Mouse (Mus musculus) neural tube, embryonic 11.5 days (tissue): ENCODE measurements around the gene 4930524N10Rik. TPM values are rescaled to one million over a fixed set of nuclear protein-coding genes. Genes with fewer than 3 reads are reported as not detected.

ENCODE experiments used
- ATAC-seq: fragments of 200-750 bp; cut with Nextera tagmentation; 2 replicates; pipeline ENCODE4 v1.8.0; 2017; ENCODE audit warnings: moderate number of reproducible peaks, mild to moderate bottlenecking, moderate TSS enrichment, moderate library complexity; ENCODE audit not compliant: insufficient read depth, low FRiP score, low TSS enrichment
- DNase-seq: peaks from one replicate; pipeline ENCODE4 v3.0.0-alpha.2; 2015; ENCODE audit warnings: low spot score
- H3K27ac ChIP-seq: fragments of 300-500 bp; sonication (generic); 2 replicates; pipeline ENCODE4 v1.5.1; 2014; ENCODE audit warnings: low read depth, mild to moderate bottlenecking, low read length
- H3K27me3 ChIP-seq: fragments of 300-500 bp; sonication (generic); 2 replicates; pipeline ENCODE4 v1.6.1; 2014; ENCODE audit warnings: mild to moderate bottlenecking, low read length, mixed read lengths; ENCODE audit not compliant: control insufficient read depth, insufficient read depth
- H3K36me3 ChIP-seq: fragments of 300-500 bp; sonication (generic); 2 replicates; pipeline ENCODE4 v1.6.1; 2014; ENCODE audit warnings: mild to moderate bottlenecking, low read length, moderate library complexity, mixed read lengths; ENCODE audit not compliant: control insufficient read depth, insufficient read depth
- H3K4me1 ChIP-seq: fragments of 300-500 bp; sonication (generic); 2 replicates; pipeline ENCODE4 v1.6.1; 2014; ENCODE audit warnings: low read length, mixed read lengths; ENCODE audit not compliant: control insufficient read depth, insufficient read depth
- H3K4me2 ChIP-seq: fragments of 300-500 bp; sonication (generic); 2 replicates; pipeline ENCODE4 v1.6.1; 2014; ENCODE audit warnings: low read depth, mild to moderate bottlenecking, moderate library complexity
- H3K4me3 ChIP-seq: fragments of 300-500 bp; sonication (generic); 2 replicates; pipeline ENCODE4 v1.5.1; 2014; ENCODE audit warnings: low read depth, low read length
- H3K9ac ChIP-seq: fragments of 300-500 bp; sonication (generic); 2 replicates; pipeline ENCODE4 v1.6.1; 2014; ENCODE audit warnings: mild to moderate bottlenecking, low read length
- H3K9me3 ChIP-seq: fragments of 300-500 bp; sonication (generic); 2 replicates; pipeline ENCODE4 v1.6.1; 2016; ENCODE audit warnings: low read length; ENCODE audit not compliant: control insufficient read depth
- WGBS: fragments of 180-500 bp; shearing (Covaris S2); extraction: QIAGEN DNeasy Blood & Tissue Kit; methylation state at CpG from one replicate; pipeline ENCODE4 v1.1.7; 2014; 5-methylcytosine and 5-hydroxymethylcytosine counted together
- polyA plus RNA-seq: library from polyadenylated mRNA; unstranded; fragments of >200 nt; fragmentation: Nextera tagmentation; extraction: Ambion mirVana; gene quantifications from 2 replicates; pipeline ENCODE4 v1.2.1, GENCODE M21; 2014

4930524N10Rik gene
- polyA plus RNA-seq = not detected in 2 replicates

- Histone ChIP-seq H3K36me3 (no peaks in the 10 kb centered on the region), H3K27ac (no peak within 1 kb of the TSS), H3K9ac (no peak within 1 kb of the TSS), H3K4me1 (no peaks in the 10 kb centered on the region), H3K4me3 (no peak within 1 kb of the TSS), H3K27me3 (no peaks in the 10 kb centered on the region), H3K4me2 (no peak within 1 kb of the TSS), H3K9me3 (no peaks in the 10 kb centered on the region)
- 30% methylated on average over 1 of the region's 1 CpGs for WGBS
- ATAC-seq (no peak), DNase-seq (no peak)
Observed at GRCm38 (mm10) chrX:154343292-154343691, at the start of gene 4930524N10Rik. TSS of gene 4930524N10Rik (minus strand) at chrX:154343392.

GRCm38 (mm10) chrX:154350042-154350441, 6.8 kb upstream of the 4930524N10Rik start:
- ATAC-seq (no peak), DNase-seq (no peak)
- no peaks in the 10 kb centered on the region for H3K36me3 ChIP-seq
- 76% methylated on average over 3 of the region's 3 CpGs for WGBS
- H3K9me3 ChIP-seq = no peaks in the 10 kb centered on the region
- H3K4me2 ChIP-seq = no peak overlapping the region
- H3K9ac ChIP-seq = no peak overlapping the region
- no peak overlapping the region for H3K4me3 ChIP-seq
- no peak overlapping the region for H3K27ac ChIP-seq
- no peaks in the 10 kb centered on the region for H3K4me1 ChIP-seq
- no peaks in the 10 kb centered on the region for H3K27me3 ChIP-seq

- Histone ChIP-seq H3K9me3 (no peaks in the 10 kb centered on the region), H3K4me2 (no peak overlapping the region), H3K4me1 (no peaks in the 10 kb centered on the region), H3K27me3 (no peaks in the 10 kb centered on the region), H3K36me3 (no peaks in the 10 kb centered on the region), H3K9ac (no peak overlapping the region), H3K4me3 (no peak overlapping the region), H3K27ac (no peak overlapping the region)
- DNase-seq (no peak), ATAC-seq (no peak)
- 88% methylated on average over 7 of the region's 7 CpGs for WGBS
Observed at GRCm38 (mm10) chrX:154349302-154350041, 6.3 kb upstream of the 4930524N10Rik start.

- Histone ChIP-seq H3K27ac (no peak overlapping the region), H3K27me3 (no peaks in the 10 kb centered on the region), H3K4me1 (no peaks in the 10 kb centered on the region), H3K9ac (no peak overlapping the region), H3K36me3 (no peaks in the 10 kb centered on the region), H3K4me3 (no peak overlapping the region), H3K4me2 (no peak overlapping the region), H3K9me3 (no peaks in the 10 kb centered on the region)
- ATAC-seq (no peak), DNase-seq (no peak)
- WGBS = 88% methylated on average over 3 of the region's 3 CpGs
Observed at GRCm38 (mm10) chrX:154347933-154348332, 4.7 kb upstream of the 4930524N10Rik start.

Other genes starting within 250 kb of the 4930524N10Rik start
- gene Gm15140, start 222.7 kb downstream of the 4930524N10Rik start, polyA plus RNA-seq = not detected in 2 replicates
- not detected in 2 replicates for gene Samt4, start 138.6 kb upstream of the 4930524N10Rik start, polyA plus RNA-seq
- not detected in 2 replicates for gene Samt2, start 236.0 kb upstream of the 4930524N10Rik start, polyA plus RNA-seq